Mouse (Mus musculus) spleen, postnatal 4 days (tissue): ENCODE data around the gene Dxo.
A peak's percentile ranks its signal among the peaks of the same experiment; 100 is the strongest.
"Not testable (repeated sequence)": the region's sequence is repeated elsewhere in the genome, so short reads cannot be mapped to it uniquely, and the experiment has no call there.

Experiments
- DNase-seq, 2 experiments: peaks; one replicate each; pipeline ENCODE4 v3.0.0; 2022; ENCODE audit warnings: low spot score in 2 of 2

The Dxo gene

DNA sequence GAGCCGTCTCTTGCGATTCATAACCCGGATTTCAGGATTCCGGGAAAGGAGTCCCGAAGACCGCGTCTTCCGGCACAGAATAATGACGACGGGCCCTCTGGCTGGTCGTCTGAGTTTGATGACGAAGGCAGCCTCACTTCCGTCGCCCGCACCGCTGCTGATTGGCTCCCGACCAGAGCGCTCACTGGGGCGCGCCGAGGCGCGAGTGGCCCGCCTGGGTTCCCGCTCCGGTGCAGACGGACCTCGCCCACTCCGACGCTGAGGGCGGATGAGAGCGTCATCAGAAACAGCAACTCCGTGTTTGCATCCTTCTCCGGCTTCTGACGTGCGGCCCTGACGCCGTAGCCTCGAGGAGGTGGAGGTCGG is at the start of gene Dxo, which contains the start of gene Stk19:
Gene Dxo (plus strand): TSS at position 164 of the 366 bp plus-strand sequence.
Gene Stk19 (minus strand): TSS at position 90 of the 366 bp plus-strand sequence.
- peak; percentile 94 to 97 for DNase-seq

DNA sequence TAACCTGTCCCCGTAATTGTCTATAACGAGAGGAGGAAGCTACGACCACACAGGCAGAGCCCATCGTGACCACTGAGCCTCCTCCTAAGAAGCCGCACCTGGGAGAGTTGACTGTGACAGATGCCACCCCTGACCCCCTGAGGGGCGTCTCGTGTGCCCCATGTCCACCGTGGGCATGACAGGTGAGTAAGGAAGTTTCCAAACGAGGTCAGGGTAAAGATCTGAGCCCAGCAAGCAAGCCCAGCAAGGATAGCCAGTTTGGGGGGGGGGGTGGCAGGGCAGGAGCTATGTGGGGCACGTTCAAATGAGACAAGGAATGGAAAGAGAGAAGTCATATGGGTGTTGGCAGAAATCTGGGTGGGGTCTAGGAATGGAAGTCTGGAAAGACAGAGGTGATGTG is 41.8 kb upstream of the Dxo start:
- DNase-seq = peak in 1 of 2 experiments; percentile 9

DNA sequence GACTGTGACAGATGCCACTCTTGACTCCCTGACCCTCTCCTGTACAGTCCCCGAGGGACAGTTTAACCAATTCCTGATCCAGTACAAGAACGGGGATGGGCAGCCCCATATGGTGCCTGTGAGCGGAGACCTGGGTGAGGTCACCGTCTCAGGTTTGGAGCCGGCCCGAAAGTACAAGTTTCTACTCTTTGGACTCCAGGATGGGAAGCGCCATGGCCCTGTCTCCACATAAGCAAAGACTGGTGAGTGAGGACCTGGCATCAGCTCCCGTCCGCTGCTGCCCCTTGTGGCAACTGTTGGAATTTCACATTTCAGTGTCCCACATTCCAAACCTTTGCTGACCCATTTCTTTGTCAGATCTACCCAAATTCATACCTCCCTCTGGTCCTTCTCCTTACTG is 41.2 kb upstream of the Dxo start:
- peak; percentile 24 to 77 for DNase-seq

DNA sequence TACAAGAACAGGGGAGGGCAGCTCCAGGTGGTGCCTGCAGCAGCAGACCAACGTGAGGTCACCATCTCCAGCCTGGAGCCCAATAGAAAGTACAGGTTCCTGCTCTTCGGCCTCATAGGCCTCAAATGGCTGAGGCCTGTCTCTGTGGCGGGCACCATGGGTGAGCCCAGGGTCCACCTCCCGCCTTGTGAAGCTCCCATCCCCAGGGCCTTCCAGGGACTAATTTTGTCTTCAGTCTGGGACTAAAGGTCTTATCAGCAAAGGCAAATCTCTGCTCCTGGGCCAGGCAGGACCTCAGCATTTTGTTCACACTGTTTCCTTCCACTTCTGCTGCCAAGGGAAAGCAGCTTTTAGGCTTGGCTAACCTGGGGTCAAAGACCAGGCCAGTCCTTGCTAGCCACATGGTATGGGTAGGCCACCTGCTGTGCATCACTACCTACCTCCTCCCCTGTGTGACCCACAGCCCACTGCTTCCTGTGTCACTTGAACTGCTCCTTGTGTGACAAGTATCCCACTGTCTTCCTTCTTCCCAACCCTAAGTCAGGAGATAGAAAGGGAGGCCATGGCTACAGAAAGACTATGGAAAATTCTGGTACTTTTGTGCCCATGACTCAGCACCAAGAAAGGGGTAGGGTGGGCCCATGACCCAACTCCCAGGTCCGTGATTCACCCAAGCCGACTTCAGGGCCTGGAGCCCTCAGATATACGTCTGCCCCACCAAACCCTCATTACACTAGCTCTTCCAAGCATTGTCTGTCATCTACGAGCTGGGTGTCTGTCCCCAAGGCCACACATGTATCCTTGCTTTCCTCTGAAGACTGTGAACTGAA is 40.3 kb upstream of the Dxo start:
- peak in 1 of 2 experiments; percentile 6 for DNase-seq

DNA sequence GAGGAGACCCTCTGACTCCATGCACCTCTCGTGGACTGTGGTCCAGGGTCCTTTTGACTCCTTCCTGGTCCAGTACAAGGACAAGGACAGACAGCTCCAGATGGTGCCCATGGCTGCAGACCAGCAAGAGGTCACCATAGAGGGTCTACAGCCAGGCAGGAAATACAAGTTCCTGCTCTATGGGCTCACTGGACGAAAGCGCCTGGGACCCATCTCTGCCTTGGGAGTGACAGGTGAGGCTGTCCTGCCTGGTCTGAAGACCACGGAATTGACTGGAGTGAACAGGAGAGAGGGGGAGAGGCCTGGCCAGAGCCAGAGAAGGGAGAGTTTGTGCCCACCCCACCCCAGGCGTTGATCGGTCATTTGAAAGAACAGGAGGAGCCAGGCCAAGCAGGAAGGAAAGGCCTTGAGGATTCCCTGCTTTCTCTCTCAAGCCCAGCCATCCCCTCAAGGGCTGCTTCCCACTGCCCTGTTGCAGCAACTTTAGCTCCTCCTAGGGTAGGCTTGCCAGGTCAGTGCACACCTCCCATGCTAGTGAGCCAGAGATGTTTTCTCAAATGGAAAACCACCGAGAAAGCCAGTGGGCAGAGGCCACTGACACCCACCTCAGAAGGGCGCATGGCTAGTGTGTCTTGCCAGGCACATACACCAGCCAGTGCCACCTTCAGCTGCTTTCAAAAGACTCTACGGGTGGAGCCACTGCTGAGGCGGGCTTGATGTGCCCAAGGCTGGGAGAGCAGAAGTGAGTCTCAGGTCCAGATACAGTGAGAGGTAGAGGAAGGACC is 39.4 kb upstream of the Dxo start:
- peak in 1 of 2 experiments; percentile 10 for DNase-seq

DNA sequence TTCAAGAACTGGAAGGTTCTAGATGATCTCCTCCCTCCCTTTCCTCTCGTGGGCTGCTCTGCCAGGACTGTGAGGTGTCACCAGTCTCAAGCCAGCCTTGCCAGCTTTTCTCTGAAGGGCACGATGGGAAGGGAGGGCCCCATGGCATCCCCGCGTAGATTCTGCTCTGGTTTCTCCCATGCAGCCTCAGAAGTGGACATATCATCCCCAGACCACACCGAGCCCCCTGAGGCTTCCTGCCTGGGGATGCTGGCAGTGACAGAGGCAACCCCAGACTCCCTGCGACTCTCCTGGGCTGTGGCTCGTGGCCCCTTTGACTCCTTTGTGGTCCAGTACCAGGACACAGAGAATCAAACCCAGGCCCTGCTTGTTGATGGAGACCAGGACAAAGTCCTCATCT is 38.7 kb upstream of the Dxo start:
- DNase-seq = peak in 1 of 2 experiments; percentile 9

DNA sequence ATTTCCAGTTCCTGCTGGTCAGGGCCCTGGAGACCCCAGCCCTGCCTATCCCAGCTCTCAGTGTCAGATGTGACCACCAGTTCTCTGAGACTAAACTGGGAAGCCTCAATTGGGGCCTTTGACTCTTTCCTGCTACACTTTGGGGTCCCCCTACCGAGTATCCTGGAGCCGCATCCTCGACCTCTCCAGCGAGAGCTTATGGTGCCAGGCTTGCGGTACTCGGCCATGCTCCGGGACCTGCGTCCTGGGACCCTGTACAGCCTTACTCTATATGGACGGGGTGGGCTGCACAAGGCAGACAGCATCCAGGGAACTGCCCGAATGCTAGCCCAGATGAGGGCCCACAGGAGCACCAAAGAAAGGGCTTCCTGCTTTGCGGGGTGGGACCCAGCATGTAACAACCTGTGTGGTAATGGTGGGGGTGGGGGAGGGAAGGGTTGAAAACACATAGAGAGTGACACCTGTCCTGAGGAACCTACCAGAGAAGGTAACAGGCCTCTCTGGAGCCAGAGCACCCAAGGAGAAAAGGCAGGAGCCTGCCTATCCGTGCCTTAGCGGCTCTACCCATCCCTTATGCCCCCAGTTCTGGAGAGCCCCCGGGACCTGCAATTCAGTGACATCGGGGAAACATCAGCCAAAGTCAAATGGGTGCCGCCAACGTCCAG is 37.8 kb upstream of the Dxo start:
- no peak for DNase-seq

DNA sequence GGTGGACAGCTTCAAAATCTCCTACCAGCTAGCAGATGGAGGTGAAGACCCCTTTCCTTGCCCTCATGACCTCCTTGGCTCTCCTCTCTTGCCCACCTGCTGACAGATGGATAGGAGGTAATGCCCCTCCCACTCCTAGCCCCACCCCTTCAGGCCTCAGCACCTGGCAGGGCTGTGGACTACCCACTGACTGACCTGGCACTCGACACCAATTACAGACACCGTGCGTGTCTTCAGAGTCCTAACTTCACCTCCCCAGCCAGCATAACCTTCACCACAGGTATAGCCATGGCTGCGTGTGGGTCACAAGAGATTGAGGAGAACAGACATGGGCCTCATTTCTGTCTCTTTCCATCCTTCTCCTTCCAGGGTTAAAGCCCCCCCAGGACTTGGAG is 37.3 kb upstream of the Dxo start:
- no peak for DNase-seq

DNA sequence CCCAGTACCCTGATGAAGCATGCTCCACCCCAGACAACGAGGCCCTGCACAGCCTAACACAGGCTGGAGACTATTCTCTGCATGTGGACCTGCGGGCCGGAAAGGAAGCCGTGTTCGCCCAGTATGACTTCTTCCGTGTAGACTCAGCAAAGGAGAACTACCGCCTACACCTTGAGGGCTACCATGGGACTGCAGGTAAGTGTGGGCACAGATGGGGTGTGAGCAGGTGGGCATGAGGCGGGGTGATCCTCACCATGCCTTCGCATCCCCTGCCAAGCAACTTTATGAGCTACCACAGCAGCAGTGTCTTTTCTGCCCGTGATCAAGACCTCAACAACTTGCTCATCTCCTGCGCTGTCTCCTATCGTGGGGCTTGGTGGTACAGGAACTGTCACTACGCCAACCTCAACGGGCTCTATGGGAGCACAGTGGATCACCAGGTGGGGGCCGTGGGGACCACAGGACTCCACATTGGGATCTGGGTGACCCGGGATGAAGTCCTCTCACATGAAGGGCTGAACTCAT is 36.0 kb upstream of the Dxo start:
- DNase-seq = peak in 1 of 2 experiments; percentile 59

DNA sequence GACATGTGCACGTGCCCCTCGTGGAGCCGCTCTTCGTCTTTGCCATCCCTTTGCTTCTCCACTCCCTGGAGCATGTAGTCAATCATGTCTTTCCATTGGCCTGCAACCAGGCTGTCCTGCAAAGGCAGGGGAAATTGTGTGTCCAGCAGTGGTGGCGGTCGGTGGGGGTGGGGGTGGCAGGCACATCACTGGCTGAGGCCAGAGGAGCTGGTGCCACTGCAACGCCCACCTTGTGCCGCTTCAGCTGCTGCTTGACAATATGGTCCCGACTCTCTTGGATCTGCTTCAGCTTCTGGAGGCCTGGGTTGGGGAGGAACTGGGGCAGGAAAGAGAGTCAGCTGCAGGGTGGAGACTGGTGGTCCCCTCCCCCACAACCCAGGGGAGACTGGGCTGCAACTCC is 34.1 kb upstream of the Dxo start:
- not testable (repeated sequence) for DNase-seq

DNA sequence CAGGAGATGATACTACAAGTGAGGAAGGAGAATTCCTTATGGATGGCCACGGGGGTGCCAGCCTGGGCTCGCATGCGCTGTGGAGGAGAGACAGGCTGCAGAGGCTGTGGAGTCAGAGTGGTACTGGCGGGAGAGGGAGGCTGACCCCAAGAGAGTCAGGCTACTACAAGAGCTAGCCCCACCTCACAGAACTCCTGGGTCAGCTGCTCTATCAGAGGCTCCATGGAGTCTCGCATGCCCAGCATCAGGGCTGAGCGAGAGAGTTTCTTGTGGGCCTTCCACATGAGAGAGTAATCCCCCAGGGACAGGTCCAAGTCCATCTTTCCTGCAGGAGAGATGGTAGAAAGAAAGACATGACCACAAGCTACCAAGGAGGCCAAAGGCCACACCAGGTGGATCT is 33.5 kb upstream of the Dxo start:
- not testable (repeated sequence) for DNase-seq

DNA sequence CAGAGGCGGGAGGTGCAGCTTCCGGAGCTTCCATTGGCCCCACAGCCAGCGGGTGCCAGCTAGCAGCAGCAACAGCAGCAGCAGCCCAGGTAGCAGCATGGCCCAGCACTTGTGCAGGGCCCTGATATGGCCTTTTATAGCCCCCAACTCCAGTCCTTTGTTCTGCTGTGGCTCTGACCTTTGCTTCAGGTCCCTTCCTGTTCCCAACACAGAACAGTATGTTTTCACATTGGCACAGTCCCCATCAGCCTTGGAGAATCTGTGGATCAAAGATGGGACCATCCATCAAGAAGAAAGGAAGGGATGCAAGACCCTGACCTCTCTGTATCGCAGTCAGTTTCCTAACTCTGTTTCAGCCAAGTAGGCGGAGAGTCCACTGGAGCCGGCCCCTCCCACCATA is 32.5 kb upstream of the Dxo start, which contains the start of gene Cyp21a1:
Gene Cyp21a1 (minus strand): TSS at position 261 of the 400 bp plus-strand sequence.
- not testable (repeated sequence) for DNase-seq

DNA sequence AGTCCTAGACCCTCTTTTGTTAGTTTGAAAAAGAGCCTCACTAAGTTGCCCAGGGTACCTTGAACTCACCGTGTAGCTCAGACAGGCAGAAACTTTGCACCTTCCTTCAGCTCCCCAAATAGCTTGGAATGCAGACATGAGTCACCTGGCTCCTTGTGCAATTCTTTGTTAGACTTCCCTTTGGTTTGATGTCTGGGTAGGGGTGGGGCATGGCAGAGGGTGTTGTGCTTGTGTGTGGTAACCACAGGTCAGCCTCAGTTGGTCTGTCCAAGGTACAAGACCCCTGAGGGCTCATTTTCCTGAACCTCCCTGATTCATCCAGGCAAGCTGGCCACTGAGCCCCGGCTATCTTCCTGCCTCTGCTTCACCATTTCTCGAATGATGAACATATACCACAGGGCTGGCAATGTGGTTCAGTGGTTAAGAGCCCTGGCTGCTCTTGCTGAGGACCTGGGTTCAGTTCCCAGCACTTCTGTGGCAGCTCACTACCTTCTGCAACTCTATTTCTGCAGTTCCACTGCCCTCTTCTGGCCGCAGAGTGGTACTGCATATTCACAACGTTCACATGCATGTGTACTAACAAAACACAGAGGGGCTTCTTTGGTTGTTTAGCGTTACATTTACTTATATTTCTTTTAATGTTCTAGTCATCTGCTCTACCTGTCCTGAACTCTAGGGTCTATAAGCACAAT is 31.8 kb upstream of the Dxo start:
- DNase-seq = peak in 1 of 2 experiments; percentile 60

DNA sequence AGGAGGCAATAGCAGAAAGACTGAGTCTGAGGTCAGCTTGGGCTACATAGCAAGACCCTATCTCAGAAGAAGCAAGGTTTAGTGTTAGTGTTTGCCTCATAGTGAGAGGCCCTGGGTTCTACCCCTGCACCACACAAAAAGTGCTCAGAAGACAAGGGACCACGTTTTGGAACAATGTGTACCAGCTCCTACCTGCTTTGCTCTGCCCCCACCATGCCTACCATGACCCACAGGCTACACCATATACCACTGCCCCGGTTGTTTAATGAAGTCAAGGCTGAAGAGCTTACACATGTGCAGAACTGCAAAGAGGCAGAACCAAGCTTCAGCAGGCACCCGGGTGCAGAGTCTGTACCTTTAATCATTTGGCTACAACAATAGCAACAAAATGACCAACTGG is 29.6 kb upstream of the Dxo start:
- no peak for DNase-seq

DNA sequence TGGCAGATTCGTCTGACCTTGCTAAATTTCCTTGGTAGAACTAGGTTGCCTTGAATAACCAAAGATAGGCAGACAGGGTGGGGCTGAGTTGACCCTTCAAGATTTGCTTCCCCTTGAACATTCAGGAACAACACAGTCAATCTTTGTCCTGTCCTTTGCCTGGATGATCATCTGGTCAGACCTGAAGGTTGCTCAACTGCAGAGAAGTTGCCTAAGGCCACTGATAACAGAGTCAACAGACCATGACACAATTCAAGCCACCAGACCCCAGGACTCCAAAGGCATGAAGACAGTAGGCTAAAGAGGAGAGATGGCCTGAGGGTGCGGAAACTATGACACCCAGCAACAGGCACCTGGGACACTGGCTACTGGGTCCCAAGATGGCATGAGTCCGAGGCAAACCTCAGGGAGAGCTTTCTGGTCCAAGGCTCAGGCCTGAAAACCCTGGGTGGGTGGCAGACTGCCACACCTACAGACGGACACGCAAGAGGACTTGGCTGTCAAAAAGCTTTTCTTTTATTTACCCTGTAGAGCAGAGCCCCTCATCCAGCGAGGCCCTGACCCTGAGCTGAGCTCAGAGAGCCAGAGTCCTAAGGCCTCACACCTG is 28.1 kb upstream of the Dxo start:
- no peak for DNase-seq

DNA sequence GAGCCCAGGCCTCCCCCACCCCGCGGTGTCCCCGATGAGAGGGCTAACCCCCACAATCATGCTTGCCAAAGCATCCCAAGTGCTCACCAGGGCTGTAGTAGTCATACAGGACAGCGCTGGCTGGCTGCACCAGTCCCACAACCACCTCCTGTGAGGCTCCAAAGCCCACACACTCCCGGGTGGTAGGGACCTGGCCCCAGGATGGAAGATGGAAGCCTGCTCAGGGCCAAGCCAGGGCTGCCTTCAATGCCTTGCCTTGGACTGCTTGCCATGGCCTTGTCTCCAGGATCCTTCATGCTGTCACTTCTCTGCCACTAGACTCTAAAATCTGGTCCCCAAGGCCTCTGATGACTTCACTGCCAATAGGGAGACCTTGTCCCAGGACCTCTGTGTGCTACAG is 26.4 kb upstream of the Dxo start:
- not testable (repeated sequence) for DNase-seq

DNA sequence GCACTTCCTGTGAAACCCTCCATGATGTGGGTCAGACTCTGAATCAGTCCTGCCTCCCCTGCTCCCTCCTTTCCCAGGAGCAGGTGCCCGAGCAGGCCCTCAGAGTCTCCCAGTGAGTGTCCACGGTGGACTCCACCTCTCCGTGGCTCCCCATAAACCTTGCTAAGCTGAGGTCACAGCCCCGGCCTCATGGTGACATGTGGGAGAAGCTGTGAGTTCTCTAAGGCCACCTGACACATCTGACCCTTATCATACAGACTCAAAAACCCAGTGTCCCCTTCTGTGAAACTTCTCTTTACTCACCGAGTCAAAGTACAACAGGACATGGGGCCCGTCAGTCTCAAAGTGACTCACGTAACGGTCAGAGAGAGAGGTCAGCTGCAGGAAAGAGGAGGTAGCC is 26.0 kb upstream of the Dxo start:
- DNase-seq = not testable (repeated sequence)

DNA sequence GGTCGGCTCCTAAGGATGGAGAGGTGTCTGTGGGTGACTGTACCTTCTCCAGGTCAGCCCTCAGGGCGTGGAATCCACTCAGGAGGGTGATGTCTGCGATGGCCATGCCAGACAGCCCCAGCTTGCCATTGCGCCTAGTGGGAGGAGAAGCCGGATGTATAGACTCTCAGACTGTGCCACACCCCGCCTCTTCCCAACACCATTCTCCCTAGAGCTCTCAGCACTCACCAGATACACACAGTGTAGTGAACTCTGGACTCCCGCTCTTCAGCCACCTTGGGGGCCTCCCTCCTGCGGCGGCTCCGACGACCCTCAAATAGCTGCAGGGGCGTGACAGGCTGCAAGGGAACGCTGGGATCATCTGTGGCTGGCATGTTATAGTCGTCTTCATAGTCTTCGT is 25.5 kb upstream of the Dxo start:
- DNase-seq = no peak

DNA sequence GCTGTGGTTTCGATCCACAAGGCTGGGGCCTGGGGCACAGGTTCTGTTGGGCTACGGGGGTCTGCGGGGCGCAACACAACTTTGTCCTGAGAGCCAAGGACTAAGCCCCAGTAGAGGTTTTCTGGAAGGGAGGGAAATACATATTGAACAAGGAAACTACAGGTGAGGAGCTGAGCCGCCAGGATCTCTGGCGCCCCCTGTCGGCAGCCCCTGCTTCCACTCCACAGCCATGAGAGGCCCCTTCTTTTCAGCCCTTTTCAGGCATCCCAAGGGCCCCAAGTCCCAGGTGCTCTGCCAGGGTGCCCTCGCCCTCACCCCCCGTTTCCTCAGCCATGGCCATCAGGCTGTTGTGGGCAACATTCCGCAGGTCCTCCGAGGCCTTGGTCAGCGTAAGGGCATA is 23.1 kb upstream of the Dxo start:
- DNase-seq = peak; percentile 28 to 82

DNA sequence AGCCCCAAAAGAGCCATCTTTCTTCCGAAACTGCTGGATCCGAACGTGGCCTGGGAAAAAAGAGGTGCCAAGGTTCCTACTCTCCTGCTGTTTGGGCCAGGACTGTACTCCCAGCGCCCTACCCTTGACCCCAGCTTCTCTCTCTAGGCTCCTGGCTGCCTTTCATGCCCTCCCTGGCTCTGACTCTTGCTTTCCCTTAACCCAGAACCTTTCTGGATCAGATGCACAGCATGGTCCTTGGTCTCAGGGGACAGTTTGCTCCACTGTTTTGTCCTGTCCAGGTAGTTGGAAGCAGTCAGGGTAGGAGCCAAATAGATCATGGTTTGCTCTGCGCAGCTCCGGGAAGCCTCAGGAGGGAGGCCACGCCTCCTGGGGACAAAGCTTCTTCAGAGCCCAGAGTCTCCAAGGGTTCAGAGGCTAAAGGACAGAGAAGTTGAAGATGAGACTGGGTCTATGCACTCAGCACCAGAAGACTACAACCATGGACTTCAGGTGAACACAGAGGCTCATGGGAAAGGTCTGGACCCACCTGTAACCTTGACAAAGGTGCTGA is 21.9 kb upstream of the Dxo start:
- DNase-seq = no peak

DNA sequence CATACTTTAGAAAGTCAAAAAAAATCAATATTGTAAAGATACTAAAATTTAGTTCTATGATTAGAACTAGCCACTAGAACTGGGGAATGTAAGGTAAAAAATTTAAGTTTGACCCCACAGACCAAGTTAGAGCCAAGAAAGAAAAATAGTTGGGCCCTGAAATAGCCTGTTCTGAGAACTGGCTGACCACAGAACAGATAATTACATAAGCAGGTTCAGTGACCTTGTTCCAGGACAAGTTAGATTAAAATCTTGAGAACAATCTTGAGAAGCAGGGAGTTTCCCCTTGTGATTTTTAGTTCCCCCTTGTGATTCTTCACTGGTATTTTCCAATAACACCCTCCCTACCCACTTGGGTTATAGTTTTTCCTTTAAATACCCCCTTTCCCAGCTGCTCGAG is 6.0 kb upstream of the Dxo start:
- not testable (repeated sequence) for DNase-seq
